Mouse (Mus musculus) kidney, postnatal 4 days (tissue): ENCODE results near the gene Gucy2c.
"Not testable (repeated sequence)": the region's sequence is repeated elsewhere in the genome, so short reads cannot be mapped to it uniquely, and the experiment has no call there.

Experiments
- DNase-seq, 2 experiments: peaks; one replicate each; pipeline ENCODE4 v3.0.0; 2021; ENCODE audit warnings: mixed read lengths in 2 of 2

Gene Gucy2c

DNA sequence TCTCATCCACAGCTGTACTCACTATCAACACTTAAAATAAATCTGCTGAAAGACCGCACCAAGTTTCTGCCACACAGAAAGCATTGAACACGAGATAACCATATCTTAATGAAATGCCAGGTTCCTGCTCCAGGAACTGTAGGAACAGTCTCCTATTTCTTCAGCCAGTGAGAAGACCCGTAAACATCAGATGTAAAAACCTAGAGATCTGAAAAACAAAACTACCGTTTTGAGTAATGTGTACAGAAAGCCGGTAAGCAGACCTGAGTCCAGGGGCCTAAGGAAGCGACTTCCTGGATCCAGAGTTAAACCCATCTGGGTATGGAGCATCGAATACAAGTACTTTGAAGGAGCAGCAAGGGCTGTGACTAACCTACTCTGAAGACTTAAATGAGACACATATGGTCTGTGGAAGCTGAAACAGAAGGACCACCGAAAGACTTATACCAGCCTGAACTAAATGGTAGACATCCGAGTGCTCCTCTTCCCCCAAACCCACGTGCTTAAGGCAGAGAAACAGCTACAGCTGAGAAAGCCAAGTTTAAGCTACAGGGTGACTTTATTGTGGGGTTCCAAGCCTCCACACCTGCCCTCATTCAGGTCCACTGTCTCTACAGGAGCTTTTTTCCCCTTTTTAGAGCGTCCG, 21.7 kb upstream of the Gucy2c start:
- no peak for DNase-seq

DNA sequence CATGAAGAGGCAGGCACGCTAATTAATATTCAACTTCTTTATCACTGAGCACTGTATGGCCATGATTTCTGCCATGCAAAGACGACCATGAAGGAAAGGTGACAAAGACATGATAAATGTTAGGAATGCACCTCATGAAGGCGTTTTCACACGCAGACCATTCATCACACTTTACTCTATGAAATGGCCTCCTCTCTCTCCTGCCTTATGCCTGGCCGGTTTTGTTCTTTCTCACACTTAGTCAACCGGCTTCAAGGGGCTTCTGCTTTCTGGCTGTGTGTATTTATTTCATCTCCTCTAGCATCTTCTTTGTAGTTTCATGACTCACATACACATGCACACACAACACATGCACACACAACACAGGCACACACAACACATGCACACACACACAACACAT, 19.7 kb upstream of the Gucy2c start:
- no peak for DNase-seq

DNA sequence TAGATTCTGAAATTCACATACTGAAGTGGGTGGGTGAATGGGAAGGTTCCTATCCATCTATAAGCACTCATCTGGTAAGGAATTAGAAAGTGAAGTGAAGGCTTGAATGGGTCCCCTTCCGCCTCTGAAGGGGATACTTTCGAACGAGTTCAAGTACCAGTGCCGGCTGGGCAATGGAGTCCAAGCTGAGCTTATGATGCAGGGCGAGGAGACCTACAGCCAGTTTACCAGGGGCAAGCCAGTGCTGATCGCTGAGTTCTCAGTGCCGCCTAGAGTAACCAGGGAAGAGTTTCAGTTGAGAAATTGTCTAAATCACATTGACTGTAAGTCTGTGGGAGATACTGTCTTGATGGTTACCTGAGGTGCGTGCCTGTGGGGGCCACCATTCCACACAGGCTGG, 19.1 kb upstream of the Gucy2c start:
- no peak for DNase-seq

GRCm38 (mm10) chr6:136797874-136798693, 16.5 kb upstream of the Gucy2c start:
- not testable (repeated sequence) for DNase-seq

DNA sequence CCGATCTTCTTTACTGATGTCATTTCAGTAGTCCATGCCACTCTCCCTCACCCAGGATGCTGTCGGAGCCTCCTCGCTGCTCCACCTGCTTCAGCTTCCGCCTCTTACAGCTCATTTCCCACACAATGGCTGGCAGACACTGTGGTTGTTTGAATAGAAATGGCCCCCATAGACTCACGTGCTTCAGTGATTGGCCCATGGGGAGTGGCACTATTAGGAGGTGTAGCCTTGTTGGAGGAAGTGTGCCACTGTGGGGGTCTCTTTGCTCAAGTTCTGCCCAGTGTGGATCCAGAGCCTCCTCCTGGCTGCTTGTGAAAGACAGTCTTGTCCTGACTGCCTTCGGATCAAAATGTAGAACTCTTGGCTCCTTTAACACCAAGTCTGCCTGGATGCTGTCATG, 14.3 kb upstream of the Gucy2c start:
- no peak for DNase-seq

DNA sequence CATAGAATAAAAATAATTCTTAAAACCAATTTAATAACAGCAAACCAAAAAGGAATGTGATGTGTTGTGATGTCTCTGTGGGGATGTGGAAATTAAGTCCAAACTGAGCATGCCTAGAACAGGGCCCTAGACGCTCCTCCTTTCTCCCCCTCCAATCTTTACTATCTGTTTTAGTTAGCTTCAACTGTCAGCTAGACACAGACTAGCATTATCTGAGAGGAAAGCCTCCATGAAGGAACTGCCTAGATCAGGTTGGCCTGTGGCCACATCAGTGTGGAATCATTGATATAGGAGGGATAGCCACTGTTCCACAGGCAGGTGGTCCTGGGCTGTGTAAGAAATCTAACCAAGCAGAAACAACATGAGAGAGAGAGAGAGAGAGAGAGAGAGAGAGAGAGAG, 13.5 kb upstream of the Gucy2c start:
- no peak for DNase-seq

GRCm38 (mm10) chr6:136793831-136794525, 12.4 kb upstream of the Gucy2c start:
- peak in 1 of 2 experiments; percentile 34 for DNase-seq

- no peak for DNase-seq
Measured at GRCm38 (mm10) chr6:136792884-136793758, 11.6 kb upstream of the Gucy2c start.

DNA sequence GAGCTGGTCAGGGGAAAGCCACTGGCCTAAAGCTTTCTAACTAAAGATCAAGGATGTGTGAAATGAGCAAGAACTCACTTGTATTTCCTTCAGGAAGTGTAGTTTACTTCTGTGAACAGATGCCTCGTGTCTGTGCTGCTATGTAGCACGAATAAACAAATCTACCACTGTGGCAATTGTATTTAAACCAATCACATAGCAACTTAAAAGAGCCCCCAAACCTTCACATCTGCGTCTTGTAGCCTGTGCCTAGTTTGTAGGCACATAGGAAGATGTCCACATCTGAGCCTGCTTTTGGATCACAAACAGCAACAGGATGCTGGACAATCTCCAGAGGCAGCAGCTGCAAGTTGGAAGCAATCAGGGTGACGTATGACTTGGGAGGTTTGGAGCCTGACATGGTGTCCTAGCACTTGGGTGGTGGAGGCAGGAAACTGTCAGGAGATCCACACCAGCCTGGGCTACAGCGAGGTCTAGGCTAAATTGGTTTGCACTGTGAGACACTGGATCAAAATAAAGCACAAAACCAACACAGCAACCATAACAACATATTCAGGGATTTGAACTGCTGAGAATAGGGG, 7.9 kb upstream of the Gucy2c start:
- DNase-seq: peak; percentile 78 to 83

- no peak for DNase-seq
Measured at GRCm38 (mm10) chr6:136782761-136783160, 1.2 kb upstream of the Gucy2c start.

DNA sequence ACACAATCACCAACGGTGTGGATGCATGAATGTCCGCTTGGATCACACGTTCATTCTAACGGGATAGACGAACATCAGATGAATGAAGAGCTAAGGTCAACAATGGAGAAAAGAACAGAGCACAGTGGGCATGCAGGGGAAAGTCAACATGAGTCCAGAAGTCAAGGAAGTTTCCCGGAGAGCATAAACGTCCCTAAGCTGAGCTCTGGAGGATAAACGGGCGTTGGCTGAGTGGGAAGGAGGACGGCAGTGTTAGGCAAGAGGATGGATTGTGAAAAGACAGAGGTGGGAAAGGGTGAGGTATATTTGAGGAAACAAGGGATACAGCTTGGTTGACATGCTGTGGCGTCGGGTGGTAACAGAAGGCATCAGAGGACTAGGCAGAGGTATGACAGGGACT, 581 bp upstream of the Gucy2c start:
- no peak for DNase-seq

DNA sequence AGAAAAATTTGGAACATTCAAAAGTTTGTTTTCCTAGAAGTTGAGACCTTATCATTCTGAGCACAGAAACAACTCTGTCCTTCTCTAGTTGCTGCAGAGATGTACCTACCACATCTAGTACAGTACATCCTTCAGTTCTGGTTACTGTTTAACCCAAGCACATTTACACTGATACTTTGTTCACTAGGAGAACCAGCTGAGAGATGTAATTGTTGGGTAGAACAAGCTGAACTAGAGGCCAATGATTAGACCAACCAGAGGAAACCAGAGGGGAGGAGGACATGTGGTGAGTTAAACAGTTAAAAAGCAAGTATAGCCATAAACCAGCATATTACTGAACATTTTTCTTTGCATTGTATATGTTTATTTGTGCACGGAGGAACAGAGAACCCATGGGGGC, 5.2 kb downstream of the Gucy2c start:
- no peak for DNase-seq

GRCm38 (mm10) chr6:136769859-136770258, 11.7 kb downstream of the Gucy2c start:
- no peak for DNase-seq

DNA sequence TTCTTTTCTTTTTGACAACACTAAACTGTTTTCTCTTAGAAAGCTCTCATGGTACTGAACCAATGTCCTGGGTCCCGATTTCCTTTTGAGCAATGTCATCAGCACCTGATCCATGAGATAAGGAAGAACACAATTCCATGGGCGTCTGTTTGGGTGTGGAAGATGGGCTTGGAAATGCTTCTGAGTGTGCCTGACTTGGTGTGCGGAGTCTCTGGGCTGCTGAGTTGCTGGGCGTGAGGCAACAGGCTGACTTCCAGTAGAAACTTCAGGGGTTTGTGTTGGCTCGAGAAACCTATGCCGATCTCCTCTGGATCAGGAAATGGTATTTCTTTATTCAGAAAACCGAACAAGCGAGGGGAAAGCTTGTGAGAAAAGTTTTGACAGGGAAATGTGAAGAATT, 12.4 kb downstream of the Gucy2c start:
- no peak for DNase-seq

GRCm38 (mm10) chr6:136763912-136764311, 17.7 kb downstream of the Gucy2c start:
- peak in 1 of 2 experiments; percentile 18 for DNase-seq

- DNase-seq: no peak
Measured at GRCm38 (mm10) chr6:136750567-136750966, 31.0 kb downstream of the Gucy2c start.

DNA sequence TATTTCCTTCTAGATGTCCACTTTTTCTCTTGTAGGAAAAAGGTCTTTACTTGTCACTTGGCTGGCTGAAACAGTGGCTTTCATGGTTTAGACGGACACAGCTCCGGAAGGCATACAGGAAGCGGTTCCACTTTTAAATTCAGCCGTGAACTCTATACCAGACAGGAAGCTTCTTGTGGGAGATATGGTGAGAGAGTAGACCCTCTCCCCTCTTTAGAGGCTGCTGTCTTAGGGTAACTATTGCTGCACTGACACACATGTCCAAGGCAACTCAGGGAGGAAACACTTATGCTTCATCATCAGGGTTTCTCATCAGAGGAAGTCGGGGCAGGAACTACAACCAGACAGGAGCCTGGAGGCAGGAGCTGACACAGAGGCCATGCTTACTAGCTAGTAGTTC, 36.0 kb downstream of the Gucy2c start:
- no peak for DNase-seq

GRCm38 (mm10) chr6:136743729-136744128, 37.8 kb downstream of the Gucy2c start:
- no peak for DNase-seq

DNA sequence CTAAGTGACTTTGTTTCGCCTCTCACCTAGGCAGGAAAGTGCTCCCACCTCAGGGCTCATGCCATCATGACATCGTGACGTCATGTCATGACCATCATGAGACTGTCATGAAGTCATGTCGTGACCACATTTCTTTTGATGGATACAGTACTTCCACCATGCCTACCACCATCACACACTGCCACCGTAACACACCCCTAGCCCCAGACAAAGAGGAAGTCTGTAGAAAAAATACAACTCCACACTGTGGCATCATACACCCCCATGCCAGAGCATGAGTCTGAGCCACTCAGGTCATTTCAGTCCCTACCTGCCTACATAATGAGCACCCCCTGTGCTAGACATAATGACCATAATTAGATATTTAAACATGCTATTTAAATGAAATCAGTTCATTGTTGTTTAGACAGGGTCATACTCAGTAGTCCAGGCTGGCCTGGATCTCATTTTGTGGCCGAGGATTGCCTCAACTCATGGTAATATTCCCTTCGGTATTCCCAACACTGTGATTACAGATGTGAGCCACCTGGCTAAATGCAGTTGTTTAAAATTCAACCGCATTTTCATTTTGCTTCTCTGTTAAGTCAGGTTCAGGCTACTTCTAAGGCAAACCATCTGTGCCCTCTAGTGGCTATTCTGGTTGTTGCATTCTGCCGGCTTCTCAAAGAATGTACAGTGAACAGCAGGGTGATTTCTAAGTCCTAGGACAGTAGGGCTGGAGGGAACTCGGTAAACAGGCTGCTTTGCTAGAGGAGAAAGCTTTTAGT, 39.0 kb downstream of the Gucy2c start:
- DNase-seq: peak; percentile 92 to 93

GRCm38 (mm10) chr6:136741281-136741680, 40.3 kb downstream of the Gucy2c start:
- DNase-seq: no peak

GRCm38 (mm10) chr6:136735766-136736165, 45.8 kb downstream of the Gucy2c start:
- DNase-seq: no peak

DNA sequence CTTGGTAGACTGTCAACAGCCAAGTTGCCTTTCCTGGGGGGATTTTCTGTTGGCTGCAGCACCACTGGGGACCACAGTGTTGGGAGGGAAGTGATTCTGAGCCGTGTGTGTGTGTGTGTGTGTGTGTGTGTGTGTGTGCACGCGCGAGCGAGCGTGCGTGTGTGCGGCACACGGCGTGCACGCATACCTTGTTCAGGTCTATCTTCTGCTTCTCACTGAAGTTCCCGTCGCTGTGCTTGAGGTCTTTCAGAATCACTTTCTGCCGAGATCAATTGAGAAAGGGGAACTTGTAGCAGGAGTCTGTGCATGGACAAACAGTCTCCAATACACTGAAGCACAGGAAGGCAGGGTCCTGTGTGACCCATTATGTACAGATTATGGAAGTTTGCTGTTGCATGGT, 53.4 kb downstream of the Gucy2c start:
- no peak for DNase-seq
